Mouse (Mus musculus) stomach, embryonic 16.5 days (tissue): Measurements from ENCODE around the gene Perp. TPM values are rescaled to one million over a fixed set of nuclear protein-coding genes. Genes with fewer than 3 reads are reported as not detected.

Experiments used
- ATAC-seq: fragments of 200-750 bp; cut with Nextera tagmentation; 2 replicates; pipeline ENCODE4 v1.8.0; 2017; ENCODE audit warnings: moderate number of reproducible peaks, moderate TSS enrichment; ENCODE audit not compliant: insufficient read depth, low FRiP score
- H3K27ac ChIP-seq: fragments of 300-500 bp; sonication (generic); 2 replicates; pipeline ENCODE4 v1.5.1; 2014; ENCODE audit warnings: low read length
- H3K27me3 ChIP-seq: fragments of 300-500 bp; sonication (generic); 2 replicates; pipeline ENCODE4 v1.6.1; 2014; ENCODE audit warnings: low read length, control low read depth, mixed read lengths; ENCODE audit not compliant: control insufficient read depth, insufficient read depth
- H3K36me3 ChIP-seq: fragments of 300-500 bp; sonication (generic); 2 replicates; pipeline ENCODE4 v1.6.1; 2014; ENCODE audit warnings: low read length; ENCODE audit not compliant: control insufficient read depth, insufficient read depth
- H3K4me1 ChIP-seq: fragments of 300-500 bp; sonication (generic); 2 replicates; pipeline ENCODE4 v1.6.1; 2014; ENCODE audit warnings: low read length, control low read depth, mixed read lengths; ENCODE audit not compliant: control insufficient read depth, insufficient read depth
- H3K4me2 ChIP-seq: fragments of 300-500 bp; sonication (generic); 2 replicates; pipeline ENCODE4 v1.6.1; 2014; ENCODE audit warnings: low read depth, low read length, mixed read lengths
- H3K4me3 ChIP-seq: fragments of 300-500 bp; sonication (generic); replicated peaks from 2 replicates; pipeline ENCODE4 v1.5.1; 2014; ENCODE audit warnings: mild to moderate bottlenecking, low read length
- H3K9ac ChIP-seq: fragments of 300-500 bp; sonication (generic); 2 replicates; pipeline ENCODE4 v1.6.1; 2014; ENCODE audit warnings: low read length
- H3K9me3 ChIP-seq: fragments of 300-500 bp; sonication (generic); replicated peaks from 2 replicates; pipeline ENCODE4 v1.6.1; 2016; ENCODE audit warnings: low read length, control low read depth; ENCODE audit not compliant: control insufficient read depth
- WGBS: fragments of 180-500 bp; shearing (Covaris S2); extraction: QIAGEN DNeasy Blood & Tissue Kit; methylation state at CpG from one replicate; pipeline ENCODE4 v1.1.7; 2014; 5-methylcytosine and 5-hydroxymethylcytosine counted together
- polyA plus RNA-seq: library from polyadenylated mRNA; unstranded; fragments of >200 nt; fragmentation: Nextera tagmentation; extraction: Ambion mirVana; gene quantifications from 2 replicates; pipeline ENCODE4 v1.2.1, GENCODE M21; 2015

The Perp gene
- polyA plus RNA-seq, 1 experiment from 2014 or later: 465 TPM

DNA sequence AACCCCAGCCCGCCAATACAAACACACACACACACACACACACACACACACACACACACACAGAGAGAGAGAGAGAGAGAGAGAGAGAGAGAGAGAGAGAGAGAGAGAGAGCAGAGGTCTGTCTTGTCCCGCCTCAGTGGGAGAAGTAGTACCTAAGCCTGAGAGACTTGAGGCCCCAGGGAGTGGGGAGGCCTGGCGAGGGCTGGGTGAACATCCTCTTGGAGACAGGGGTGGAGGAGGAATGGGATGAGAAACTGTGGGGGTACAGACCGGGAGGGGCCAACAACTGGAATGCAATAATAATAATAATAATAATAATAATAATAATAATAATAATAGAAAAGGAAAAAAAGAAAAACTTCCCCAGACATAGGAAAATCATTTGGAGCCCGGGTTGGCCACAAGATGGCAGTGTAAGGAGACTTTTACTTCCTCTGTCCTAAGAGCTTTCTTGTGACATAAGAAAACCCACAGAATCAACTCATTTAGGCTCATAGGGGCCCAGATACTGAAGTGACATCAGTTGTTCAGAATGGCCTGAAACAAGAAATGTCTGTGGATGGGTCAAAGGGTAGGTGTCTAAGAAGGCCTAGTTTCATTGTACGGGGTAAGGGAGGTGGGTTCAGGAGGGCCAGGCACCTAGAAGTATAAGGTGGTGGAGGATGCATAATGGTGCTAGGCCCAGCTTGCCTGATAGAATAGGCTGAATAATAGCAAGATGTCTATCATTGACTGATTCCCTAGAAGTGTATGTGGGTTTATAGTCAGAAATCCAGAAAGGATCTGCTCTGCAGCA is 8.9 kb upstream of the Perp start:
- H3K4me2 ChIP-seq: no peak overlapping the region
- H3K9me3 ChIP-seq: no peaks in the 10 kb centered on the region
- H3K4me3 ChIP-seq: no peak overlapping the region
- H3K36me3 ChIP-seq: no peaks in the 10 kb centered on the region
- no peaks in the 10 kb centered on the region for H3K27me3 ChIP-seq
- no peak overlapping the region for H3K27ac ChIP-seq
- no peaks in the 10 kb centered on the region for H3K4me1 ChIP-seq
- H3K9ac ChIP-seq: no peak overlapping the region
- no peak for ATAC-seq
- 52% methylated on average over 6 of the region's 6 CpGs for WGBS

DNA sequence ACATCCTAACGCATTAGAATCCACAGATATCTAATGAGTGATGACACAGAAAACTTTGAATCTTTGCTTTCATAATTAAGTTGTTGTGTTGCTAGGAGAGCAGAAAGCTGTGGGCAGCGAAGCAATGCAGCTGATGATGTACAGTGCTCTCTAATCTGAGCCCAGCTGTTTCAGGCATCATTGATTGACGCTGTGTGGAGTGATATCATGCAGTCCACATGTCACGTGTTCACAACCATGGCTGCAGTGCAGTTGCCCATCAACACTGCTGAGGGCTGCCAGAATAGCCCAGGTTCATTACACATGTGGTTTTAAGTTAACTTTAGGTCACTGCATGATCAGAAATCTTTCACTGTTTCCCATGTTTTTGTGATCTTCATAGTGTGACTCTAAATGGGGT is 5.3 kb upstream of the Perp start:
- Histone ChIP-seq H3K27me3 (no peaks in the 10 kb centered on the region), H3K4me2 (no peak overlapping the region), H3K36me3 (no peaks in the 10 kb centered on the region), H3K9me3 (no peaks in the 10 kb centered on the region), H3K4me1 (0 out of 2 replicates have a peak, but pooled peaks cover under 1% of the 10 kb centered on the region), H3K4me3 (no peak overlapping the region), H3K27ac (no peak overlapping the region), H3K9ac (no peak overlapping the region)
- 68% methylated on average over 4 of the region's 4 CpGs for WGBS
- no peak for ATAC-seq

DNA sequence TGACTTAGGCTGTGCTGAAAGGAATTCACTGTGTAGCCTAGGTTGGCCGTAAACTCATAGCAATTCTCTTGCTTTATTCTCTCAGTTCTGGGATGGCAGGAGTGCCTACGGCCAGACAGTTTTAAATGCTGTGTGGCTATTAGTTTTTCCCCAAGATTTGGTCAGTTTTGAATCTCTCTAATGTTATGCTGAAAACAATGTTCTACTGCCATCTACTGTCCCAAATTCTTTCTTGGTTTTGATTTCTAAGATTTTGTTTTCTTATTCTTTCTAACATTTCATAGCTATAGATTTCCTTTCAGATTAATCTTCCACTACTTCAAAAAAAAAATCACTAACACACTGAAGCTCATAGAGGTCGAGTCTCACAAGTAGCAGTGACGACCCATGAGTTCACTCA is 4.1 kb upstream of the Perp start:
- no peaks in the 10 kb centered on the region for H3K36me3 ChIP-seq
- no peaks in the 10 kb centered on the region for H3K9me3 ChIP-seq
- H3K27ac ChIP-seq: no peak overlapping the region
- 60% methylated on average over 4 of the region's 4 CpGs for WGBS
- no peaks in the 10 kb centered on the region; the same call in 1 of the 2 replicates for H3K27me3 ChIP-seq
- no peak for ATAC-seq
- no peak overlapping the region for H3K4me2 ChIP-seq
- no peak overlapping the region for H3K4me3 ChIP-seq
- no peak overlapping the region for H3K9ac ChIP-seq
- 0 out of 2 replicates have a peak, but pooled peaks cover 9% of the 10 kb centered on the region for H3K4me1 ChIP-seq

DNA sequence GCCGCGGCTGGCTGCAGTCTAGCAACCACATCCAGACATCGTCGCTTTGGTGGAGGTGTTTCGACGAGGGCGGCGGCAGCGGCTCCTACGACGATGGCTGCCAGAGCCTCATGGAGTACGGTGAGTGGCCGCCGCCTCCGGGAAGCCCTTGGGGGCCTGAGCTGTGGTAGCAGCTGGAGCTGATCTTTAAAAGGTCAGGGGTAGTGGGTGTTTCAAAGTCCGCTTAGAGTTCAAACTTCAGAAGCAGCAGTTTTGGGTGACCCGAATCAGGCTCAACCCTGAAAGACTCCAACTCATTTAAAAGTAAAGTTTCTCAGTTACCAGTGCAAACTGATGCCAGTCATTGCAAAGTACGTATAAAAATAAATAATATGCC is 455 bp downstream of the Perp start:
- ATAC-seq: peak; percentile 1; the same call in 1 of the 2 replicates
- WGBS: 5% methylated on average over 18 of the region's 18 CpGs
- H3K27ac ChIP-seq: peak overlapping the region; percentile 95

DNA sequence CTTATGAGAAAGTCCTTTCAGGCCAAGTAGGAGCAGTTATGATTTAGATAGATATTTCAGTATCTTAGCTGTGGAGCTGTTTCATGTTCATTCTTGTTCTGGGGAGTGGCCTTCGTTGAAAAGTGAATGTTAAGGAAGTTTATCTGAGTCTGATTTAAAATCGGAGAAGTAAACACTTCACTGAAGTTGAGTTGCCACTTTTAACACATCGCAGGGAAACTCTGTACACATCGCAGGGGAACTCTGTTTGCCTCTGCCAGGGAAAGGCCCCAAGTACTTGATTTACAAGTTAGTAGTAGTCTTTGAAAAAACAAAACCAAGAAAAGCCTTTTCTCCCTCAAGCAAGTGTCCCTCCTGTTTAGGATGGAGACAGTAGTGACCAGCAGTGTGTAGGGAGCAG is 891 bp downstream of the Perp start:
- Histone ChIP-seq H3K36me3 (no peaks in the 10 kb centered on the region), H3K9me3 (no peaks in the 10 kb centered on the region), H3K27ac (peak overlapping the region; percentile 87), H3K4me1 (peaks cover 9% of the 10 kb centered on the region; the same call in 1 of the 2 replicates), H3K9ac (peak overlapping the region; percentile 41), H3K4me2 (peak overlapping the region; percentile 12), H3K4me3 (peak overlapping the region; percentile 66), H3K27me3 (no peaks in the 10 kb centered on the region; the same call in 1 of the 2 replicates)
- no peak for ATAC-seq
- WGBS: 43% methylated on average over 4 of the region's 4 CpGs

More for the DNA sequence above, 455 bp downstream of the Perp start:
- Histone ChIP-seq H3K9me3 (no peaks in the 10 kb centered on the region), H3K4me2 (peak overlapping the region; percentile 81), H3K4me3 (peak overlapping the region; percentile 66), H3K4me1 (peaks cover 9% of the 10 kb centered on the region; the same call in 1 of the 2 replicates), H3K27me3 (no peaks in the 10 kb centered on the region; the same call in 1 of the 2 replicates), H3K9ac (peak overlapping the region; percentile 87), H3K36me3 (no peaks in the 10 kb centered on the region)

DNA sequence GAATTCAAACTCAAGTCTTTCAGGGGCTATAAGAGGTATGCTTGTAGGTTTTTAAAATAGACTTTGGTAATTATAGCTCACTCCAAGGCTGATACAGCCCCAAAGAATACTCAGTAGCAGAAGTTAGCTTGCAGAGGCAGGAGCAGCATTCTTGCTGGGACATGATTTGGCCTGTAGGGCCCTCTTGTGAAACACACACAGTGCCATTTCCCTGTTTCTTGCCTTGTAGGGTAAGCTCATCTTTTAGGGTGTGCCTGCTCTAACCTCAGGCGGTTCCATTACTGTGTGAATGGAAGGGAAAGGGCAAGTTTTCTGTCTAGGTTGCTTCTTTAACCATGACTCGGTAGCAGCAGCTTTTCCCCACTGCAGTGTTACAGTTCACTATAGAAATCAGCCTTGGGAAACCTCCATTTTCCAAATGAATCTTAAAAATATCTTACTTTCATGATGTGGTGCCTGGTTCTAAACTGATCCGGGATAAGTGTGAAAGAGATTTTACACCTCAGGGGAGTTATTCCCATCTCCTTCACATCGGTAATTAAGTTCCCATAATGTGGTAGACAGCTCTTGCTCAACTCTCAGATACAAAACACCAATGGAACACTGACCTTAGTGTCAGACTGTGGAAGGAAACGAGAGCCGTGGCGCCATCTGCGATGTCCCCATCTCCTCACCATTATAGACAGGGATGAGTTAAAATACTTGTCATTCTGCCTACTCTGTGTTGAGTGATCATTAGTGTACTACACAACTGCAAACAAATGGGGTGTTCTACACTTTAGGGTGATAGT is 1.8 kb downstream of the Perp start:
- Histone ChIP-seq H3K4me2 (peak overlapping the region; percentile 12), H3K9ac (no peak overlapping the region; the same call in 1 of the 2 replicates), H3K27ac (peak overlapping the region; percentile 87), H3K4me3 (peak overlapping the region; percentile 66), H3K4me1 (peaks cover 9% of the 10 kb centered on the region; the same call in 1 of the 2 replicates), H3K27me3 (no peaks in the 10 kb centered on the region; the same call in 1 of the 2 replicates), H3K36me3 (no peaks in the 10 kb centered on the region), H3K9me3 (no peaks in the 10 kb centered on the region)
- 73% methylated on average over 8 of the region's 8 CpGs for WGBS
- no peak for ATAC-seq

DNA sequence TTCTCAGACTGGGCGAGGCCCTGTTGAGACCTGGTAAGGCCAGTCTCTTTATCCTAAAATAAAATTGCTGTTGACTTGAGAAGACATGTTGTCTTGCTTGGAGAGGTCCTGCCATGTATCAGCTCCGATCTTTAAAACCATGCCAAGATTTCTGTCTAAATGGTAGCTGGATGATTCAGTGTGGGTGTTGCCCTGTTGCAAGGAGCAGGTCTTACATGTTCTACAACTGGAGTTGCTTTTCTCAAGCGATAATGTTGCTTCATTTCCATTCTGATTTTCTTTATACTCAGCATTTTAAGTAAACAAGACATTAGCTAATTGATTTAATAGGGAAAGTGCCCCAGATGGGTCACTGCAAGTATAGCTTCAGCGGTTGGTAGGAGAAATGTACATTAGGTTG is 5.4 kb downstream of the Perp start:
- no peaks in the 10 kb centered on the region; the same call in 1 of the 2 replicates for H3K27me3 ChIP-seq
- no peaks in the 10 kb centered on the region for H3K9me3 ChIP-seq
- 72% methylated on average over 4 of the region's 4 CpGs for WGBS
- H3K4me1 ChIP-seq: peaks cover 2% of the 10 kb centered on the region; the same call in 1 of the 2 replicates
- H3K27ac ChIP-seq: no peak overlapping the region
- H3K4me2 ChIP-seq: no peak overlapping the region
- H3K4me3 ChIP-seq: no peak overlapping the region
- no peak overlapping the region for H3K9ac ChIP-seq
- H3K36me3 ChIP-seq: no peaks in the 10 kb centered on the region
- ATAC-seq: peak; percentile 46; the same call in 1 of the 2 replicates

DNA sequence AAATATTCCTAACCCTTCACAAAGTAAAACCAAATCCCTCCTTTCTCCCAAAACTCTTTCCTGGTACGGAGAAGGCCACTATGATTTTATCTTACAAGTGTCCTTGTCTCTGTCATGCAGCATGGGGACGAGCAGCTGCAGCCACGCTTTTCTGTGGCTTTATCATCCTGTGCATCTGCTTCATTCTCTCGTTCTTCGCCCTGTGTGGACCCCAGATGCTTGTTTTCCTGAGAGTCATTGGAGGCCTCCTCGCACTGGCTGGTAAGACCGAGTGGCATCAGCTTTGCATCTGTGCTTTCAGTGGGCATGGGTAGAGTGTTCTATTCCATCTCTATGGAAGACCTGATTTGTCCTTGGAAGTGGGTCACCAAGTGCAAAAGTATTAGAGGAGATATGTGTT is 8.6 kb downstream of the Perp start:
- Histone ChIP-seq H3K9me3 (no peaks in the 10 kb centered on the region), H3K9ac (no peak overlapping the region), H3K36me3 (no peaks in the 10 kb centered on the region), H3K4me2 (no peak overlapping the region), H3K4me1 (no peaks in the 10 kb centered on the region), H3K27me3 (no peaks in the 10 kb centered on the region), H3K4me3 (no peak overlapping the region), H3K27ac (no peak overlapping the region)
- 86% methylated on average over 7 of the region's 7 CpGs for WGBS
- no peak for ATAC-seq

DNA sequence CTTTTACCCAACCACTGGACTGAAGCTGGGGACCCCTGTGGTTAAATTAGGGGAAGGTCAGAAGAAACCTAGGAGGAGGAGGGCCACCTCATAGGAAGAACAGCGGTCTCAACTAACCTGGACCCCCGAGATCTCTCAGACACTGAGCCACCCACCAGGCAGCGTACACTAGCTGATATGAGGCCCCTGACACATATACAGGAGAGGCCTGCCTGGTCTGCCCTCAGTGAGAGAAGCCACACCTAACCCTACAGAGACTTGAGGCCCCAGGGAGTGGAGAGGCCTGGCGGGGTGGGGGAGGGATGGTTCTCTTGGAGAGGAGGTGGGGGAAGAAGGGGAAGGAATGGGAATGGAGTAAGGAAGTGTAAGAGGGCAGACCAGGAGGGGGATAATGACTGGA is 12.4 kb downstream of the Perp start:
- no peak overlapping the region for H3K4me2 ChIP-seq
- no peak overlapping the region for H3K9ac ChIP-seq
- no peaks in the 10 kb centered on the region for H3K36me3 ChIP-seq
- H3K27ac ChIP-seq: no peak overlapping the region
- H3K9me3 ChIP-seq: no peaks in the 10 kb centered on the region
- 61% methylated on average over 4 of the region's 4 CpGs for WGBS
- 0 out of 2 replicates have a peak, but pooled peaks cover 5% of the 10 kb centered on the region for H3K4me1 ChIP-seq
- H3K4me3 ChIP-seq: no peak overlapping the region
- ATAC-seq: no peak
- no peaks in the 10 kb centered on the region for H3K27me3 ChIP-seq
